Mouse (Mus musculus): ENCODE results near the gene Grrp1. TPM values are rescaled to one million over a fixed set of nuclear protein-coding genes. Genes with fewer than 3 reads are reported as not detected.

Gene Grrp1
- polyA plus RNA-seq, 1 experiment from 2014 or later: 12.8 TPM

DNA sequence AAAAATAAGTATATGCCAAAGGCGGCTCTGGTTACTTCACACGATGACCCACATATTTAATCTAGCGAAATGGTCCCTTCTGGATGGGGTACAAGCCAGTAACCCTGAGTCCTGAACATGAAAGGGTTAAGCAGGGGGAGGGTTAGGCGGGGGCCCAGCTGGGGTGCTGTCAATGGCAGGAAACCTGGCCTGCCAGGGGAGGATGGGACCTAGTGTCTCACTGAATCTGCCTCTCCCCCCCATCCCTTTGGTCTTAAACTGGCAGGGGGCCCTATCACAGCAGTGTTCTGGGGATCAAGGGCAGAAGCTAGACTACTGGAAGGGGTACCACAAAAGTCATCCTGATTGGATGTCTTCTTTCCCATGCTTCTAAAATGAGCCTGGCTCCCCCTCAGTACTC is 1.9 kb upstream of the Grrp1 start:
- peak overlapping the region; percentile 20; the same call in 1 of the 2 replicates for H3K4me2 ChIP-seq (replicated peaks; ENCODE audit: low read depth, low read length)
- ATAC-seq (ENCODE audit: low FRiP score, low TSS enrichment): no peak
- H3K4me1 ChIP-seq (ENCODE audit: insufficient read depth, low read length): peaks cover 49% of the 10 kb centered on the region

GRCm38 (mm10) chr4:134254835-134255234 is 929 bp upstream of the Grrp1 start:
- Histone ChIP-seq H3K9ac (replicated peaks; ENCODE audit: low read length) (no peak overlapping the region), H3K27me3 (ENCODE audit: insufficient read depth, low read length) (peaks cover 42% of the 10 kb centered on the region), H3K4me1 (ENCODE audit: insufficient read depth, low read length) (peaks cover 59% of the 10 kb centered on the region), H3K9me3 (ENCODE audit: low read length) (no peaks in the 10 kb centered on the region), H3K36me3 (ENCODE audit: insufficient read depth, low read length) (no peaks in the 10 kb centered on the region), H3K4me3 (ENCODE audit: low read length) (no peak overlapping the region), H3K4me2 (replicated peaks; ENCODE audit: low read depth, low read length) (no peak overlapping the region), H3K27ac (ENCODE audit: low read length) (no peak overlapping the region)
- ATAC-seq (ENCODE audit: low FRiP score, low TSS enrichment): no peak
- 57% methylated on average over 3 of the region's 3 CpGs for WGBS

More for the DNA sequence above, 1.9 kb upstream of the Grrp1 start:
- Histone ChIP-seq H3K36me3 (ENCODE audit: insufficient read depth, low read length) (no peaks in the 10 kb centered on the region), H3K27ac (ENCODE audit: low read length) (peak overlapping the region; percentile 75), H3K9me3 (ENCODE audit: low read length) (no peaks in the 10 kb centered on the region), H3K27me3 (ENCODE audit: insufficient read depth, low read length) (peaks cover 31% of the 10 kb centered on the region), H3K4me3 (ENCODE audit: low read length) (no peak overlapping the region), H3K9ac (replicated peaks; ENCODE audit: low read length) (no peak overlapping the region; the same call in 1 of the 2 replicates)
- 37% methylated on average over 4 of the region's 4 CpGs for WGBS

DNA sequence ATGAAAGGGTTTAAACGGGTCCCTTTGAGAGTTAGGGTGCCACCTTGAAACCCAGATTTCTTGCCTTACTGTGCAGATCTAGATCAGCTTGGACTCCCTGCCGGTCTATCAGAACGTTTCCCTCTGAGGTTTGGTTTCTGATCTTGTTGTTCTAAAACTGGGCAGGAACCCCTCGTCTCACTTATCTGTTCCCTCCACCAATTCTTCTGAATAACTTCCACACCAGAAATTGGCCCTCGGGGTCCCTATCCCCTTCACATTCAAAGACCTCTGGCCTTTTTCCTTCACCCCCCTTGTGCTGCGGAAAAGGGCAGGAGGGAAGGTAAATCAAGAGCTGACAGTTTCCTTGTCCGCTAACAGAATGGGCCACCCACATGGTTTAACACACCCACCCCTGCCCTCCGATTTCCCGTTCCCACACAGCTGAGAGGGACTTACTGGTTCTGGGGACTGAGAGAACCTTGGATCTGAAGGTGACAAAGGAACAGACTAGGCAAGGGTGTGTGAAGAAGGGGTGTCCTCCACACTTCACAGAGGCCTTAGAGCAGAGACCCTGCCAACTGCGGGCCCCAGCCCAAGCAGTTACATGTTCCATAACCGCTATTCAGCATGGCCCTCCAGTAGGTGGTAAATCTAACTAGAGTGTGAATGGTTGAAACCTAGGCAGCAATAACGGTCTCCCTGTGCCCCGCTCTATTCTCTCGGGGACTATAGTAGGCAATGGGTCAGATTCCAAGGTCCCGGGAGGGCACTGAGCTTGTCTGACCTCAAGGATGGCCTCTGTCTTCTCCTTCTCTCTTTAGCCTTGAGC is 790 bp downstream of the Grrp1 start:
- Histone ChIP-seq H3K4me2 (replicated peaks; ENCODE audit: low read depth, low read length) (peak overlapping the region; percentile 92), H3K27ac (ENCODE audit: low read length) (peak overlapping the region; percentile 67), H3K4me3 (ENCODE audit: low read length) (peak overlapping the region; percentile 52), H3K4me1 (ENCODE audit: insufficient read depth, low read length) (peaks cover 64% of the 10 kb centered on the region), H3K9me3 (ENCODE audit: low read length) (no peaks in the 10 kb centered on the region), H3K9ac (replicated peaks; ENCODE audit: low read length) (peak overlapping the region; percentile 53), H3K36me3 (ENCODE audit: insufficient read depth, low read length) (no peaks in the 10 kb centered on the region), H3K27me3 (ENCODE audit: insufficient read depth, low read length) (peaks cover 53% of the 10 kb centered on the region)
- 13% methylated on average over 15 of the region's 15 CpGs for WGBS
- no peak for ATAC-seq (ENCODE audit: low FRiP score, low TSS enrichment)

DNA sequence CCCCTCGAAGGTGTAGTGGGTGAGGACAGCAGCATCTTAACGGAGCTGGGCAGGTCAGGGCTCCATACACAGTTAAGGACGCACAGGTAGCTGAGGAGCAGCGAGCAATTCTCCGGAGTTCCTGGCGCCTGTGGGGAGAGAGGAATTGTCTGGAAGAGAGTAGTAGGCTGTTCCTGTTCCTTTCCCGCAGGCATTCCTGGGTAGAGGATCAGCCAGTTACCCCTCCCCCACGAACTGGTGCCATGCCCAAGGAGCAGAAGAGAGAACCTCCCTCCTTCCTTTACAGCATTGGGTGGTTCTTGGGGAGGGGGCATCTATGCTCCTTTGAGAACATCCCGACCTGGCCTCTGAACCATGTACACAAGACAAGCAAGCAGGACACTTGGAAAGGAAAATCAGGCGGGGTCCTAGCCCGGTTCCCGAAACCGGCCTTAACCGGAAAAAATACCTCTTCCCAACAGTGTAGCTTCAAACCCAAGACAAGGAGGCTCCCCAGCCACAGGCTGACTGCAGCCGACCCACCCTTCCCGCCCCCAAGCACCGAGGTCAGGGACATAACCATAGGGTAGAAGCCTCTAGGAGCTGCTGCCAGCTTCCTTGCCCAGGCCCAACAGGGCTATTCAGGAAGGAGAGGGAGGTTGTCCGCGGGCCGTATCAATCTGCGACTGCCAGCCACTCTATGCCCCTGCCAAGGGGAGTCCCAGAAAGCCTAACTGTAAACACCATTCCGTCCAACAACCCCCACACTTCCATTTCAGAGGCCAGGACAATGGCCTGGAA is 1.6 kb downstream of the Grrp1 start:
- peaks cover 61% of the 10 kb centered on the region for H3K27me3 ChIP-seq (ENCODE audit: insufficient read depth, low read length)
- 14% methylated on average over 22 of the region's 22 CpGs for WGBS
- ATAC-seq (ENCODE audit: low FRiP score, low TSS enrichment): no peak

DNA sequence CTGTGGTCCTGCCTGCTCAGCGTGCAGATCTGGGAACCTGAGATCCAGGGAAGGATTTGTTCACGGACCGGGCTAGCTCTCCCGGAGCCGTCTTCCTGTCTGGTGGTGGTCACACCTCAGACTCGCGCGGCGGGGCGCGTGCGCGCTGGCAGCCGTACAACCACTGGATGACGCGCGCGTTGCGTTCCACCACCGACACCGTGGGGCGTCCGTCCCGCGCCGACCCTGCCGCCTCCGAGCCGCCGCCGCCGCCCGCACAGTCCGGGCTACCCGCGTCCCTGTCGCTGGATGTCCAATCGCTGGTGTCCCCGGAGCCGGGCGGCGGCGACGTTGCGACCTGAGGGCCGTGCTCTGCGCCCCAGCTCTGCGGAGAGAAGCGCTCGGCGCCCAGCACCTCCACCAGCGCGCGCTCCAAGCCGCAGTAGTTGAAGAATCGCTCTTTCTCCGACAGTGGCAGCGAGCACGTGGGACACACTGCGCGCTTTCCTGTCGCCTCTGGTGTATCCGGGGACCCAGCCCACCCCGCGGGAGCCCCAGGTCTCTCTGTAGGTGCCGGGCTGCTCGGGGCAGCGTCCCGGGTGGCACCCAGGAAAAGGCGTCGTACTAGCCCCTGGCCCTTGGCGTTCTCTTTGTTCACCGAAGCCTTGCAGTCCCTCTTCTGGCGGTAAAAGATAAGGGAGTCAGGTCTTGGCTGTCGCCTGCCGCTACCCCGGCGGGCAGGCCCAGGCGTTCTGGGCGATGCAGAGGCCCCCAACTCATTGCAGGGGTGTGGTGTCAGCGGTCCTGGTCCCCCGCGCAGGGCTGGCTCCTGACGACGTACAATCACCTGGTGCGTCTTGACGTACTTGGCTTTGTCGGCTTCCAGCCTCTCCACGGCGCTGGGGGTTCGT is 2.4 kb downstream of the Grrp1 start:
- under 1% methylated on average over 90 of the region's 91 CpGs for whole genome bisulfite sequencing

More for the DNA sequence above, 1.6 kb downstream of the Grrp1 start:
- Histone ChIP-seq H3K4me2 (replicated peaks; ENCODE audit: low read depth, low read length) (peak overlapping the region; percentile 92), H3K4me3 (ENCODE audit: low read length) (peak overlapping the region; percentile 52), H3K36me3 (ENCODE audit: insufficient read depth, low read length) (no peaks in the 10 kb centered on the region), H3K9me3 (ENCODE audit: low read length) (no peaks in the 10 kb centered on the region), H3K27ac (ENCODE audit: low read length) (peak overlapping the region; percentile 36), H3K4me1 (ENCODE audit: insufficient read depth, low read length) (peaks cover 62% of the 10 kb centered on the region), H3K9ac (replicated peaks; ENCODE audit: low read length) (peak overlapping the region; percentile 66)

DNA sequence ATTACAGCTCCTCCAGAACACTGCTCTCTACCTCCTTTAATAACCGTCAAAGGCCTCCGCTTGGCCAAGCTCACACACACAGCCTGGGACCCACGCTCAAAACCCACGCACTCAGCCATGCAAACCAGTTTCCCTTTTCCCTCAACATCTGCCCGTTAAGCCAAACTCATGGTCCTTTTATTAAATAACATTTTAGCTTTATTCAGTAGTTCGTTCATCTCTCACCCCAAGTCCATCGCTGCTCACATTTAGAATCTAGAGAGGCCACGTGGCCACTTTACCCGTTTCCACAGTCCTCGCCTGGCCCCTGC is 3.0 kb downstream of the Grrp1 start:
- Histone ChIP-seq H3K4me3 (ENCODE audit: low read length) (peak overlapping the region; percentile 52), H3K9me3 (ENCODE audit: low read length) (no peaks in the 10 kb centered on the region), H3K27ac (ENCODE audit: low read length) (no peak overlapping the region), H3K4me1 (ENCODE audit: insufficient read depth, low read length) (peaks cover 56% of the 10 kb centered on the region), H3K9ac (replicated peaks; ENCODE audit: low read length) (peak overlapping the region; percentile 66), H3K27me3 (ENCODE audit: insufficient read depth, low read length) (peaks cover 65% of the 10 kb centered on the region), H3K4me2 (replicated peaks; ENCODE audit: low read depth, low read length) (peak overlapping the region; percentile 92), H3K36me3 (ENCODE audit: insufficient read depth, low read length) (no peaks in the 10 kb centered on the region)
- no peak for ATAC-seq (ENCODE audit: low FRiP score, low TSS enrichment)
- 13% methylated on average over 10 of the region's 10 CpGs for WGBS

More for the DNA sequence above, 2.4 kb downstream of the Grrp1 start:
- Histone ChIP-seq H3K9me3 (ENCODE audit: low read length) (no peaks in the 10 kb centered on the region), H3K27me3 (ENCODE audit: insufficient read depth, low read length) (peaks cover 65% of the 10 kb centered on the region), H3K4me2 (replicated peaks; ENCODE audit: low read depth, low read length) (peak overlapping the region; percentile 92), H3K9ac (replicated peaks; ENCODE audit: low read length) (peak overlapping the region; percentile 66), H3K4me1 (ENCODE audit: insufficient read depth, low read length) (peaks cover 55% of the 10 kb centered on the region), H3K27ac (ENCODE audit: low read length) (no peak overlapping the region), H3K36me3 (ENCODE audit: insufficient read depth, low read length) (no peaks in the 10 kb centered on the region), H3K4me3 (ENCODE audit: low read length) (peak overlapping the region; percentile 52)
- ATAC-seq (ENCODE audit: low FRiP score, low TSS enrichment): no peak

DNA sequence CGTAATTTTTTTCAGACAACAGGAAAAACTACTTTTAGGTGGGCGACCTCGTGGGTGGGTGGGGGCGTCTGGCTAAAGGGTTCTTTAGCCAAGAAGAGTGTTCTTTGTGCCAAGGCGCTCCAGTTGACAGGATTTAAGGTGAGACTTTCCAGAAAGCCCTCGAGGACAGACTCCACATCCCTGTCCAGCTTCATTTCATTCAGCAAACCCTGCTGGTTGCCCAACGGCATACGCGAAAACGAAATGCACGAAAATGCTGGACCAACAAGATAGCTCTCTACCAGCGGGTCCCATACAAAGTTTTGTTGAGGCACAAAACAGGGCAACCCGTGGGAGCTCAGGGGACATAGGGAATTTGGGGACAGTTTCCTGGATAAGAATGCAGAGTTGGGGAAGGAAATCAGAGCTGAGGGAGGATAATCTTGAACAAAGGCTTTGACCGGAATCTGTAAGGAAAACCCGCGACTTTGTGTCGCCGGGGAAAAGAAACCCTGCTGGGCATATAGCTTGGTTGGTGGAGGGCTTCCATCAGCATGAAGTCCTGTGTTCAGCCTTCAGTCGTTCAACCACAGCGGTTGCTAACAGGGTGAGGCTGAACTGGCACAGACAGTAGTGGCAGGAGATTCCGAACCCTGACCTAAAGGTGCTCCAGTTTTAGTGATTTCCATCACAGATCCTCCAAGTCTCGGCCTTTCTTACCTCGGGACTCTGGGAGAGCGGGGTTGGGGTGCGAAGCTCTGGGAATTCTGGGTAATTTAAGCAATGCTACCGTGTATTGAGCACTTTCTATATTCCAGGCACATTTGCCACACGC is 3.6 kb downstream of the Grrp1 start:
- H3K27me3 ChIP-seq (ENCODE audit: insufficient read depth, low read length): peaks cover 65% of the 10 kb centered on the region
- H3K4me3 ChIP-seq (ENCODE audit: low read length): peak overlapping the region; percentile 52
- no peak for ATAC-seq (ENCODE audit: low FRiP score, low TSS enrichment)
- H3K27ac ChIP-seq (ENCODE audit: low read length): no peak overlapping the region
- no peaks in the 10 kb centered on the region for H3K36me3 ChIP-seq (ENCODE audit: insufficient read depth, low read length)
- no peaks in the 10 kb centered on the region for H3K9me3 ChIP-seq (ENCODE audit: low read length)
- H3K9ac ChIP-seq (replicated peaks; ENCODE audit: low read length): peak overlapping the region; percentile 58; the same call in 1 of the 2 replicates
- H3K4me2 ChIP-seq (replicated peaks; ENCODE audit: low read depth, low read length): peak overlapping the region; percentile 92
- WGBS: 11% methylated on average over 27 of the region's 27 CpGs
- H3K4me1 ChIP-seq (ENCODE audit: insufficient read depth, low read length): peaks cover 55% of the 10 kb centered on the region

GRCm38 (mm10) chr4:134249651-134250050 is 4.3 kb downstream of the Grrp1 start:
- Histone ChIP-seq H3K4me3 (ENCODE audit: low read length) (peak overlapping the region; percentile 52), H3K4me1 (ENCODE audit: insufficient read depth, low read length) (peaks cover 58% of the 10 kb centered on the region), H3K36me3 (ENCODE audit: insufficient read depth, low read length) (no peaks in the 10 kb centered on the region), H3K9me3 (ENCODE audit: low read length) (no peaks in the 10 kb centered on the region), H3K4me2 (replicated peaks; ENCODE audit: low read depth, low read length) (peak overlapping the region; percentile 92), H3K27ac (ENCODE audit: low read length) (no peak overlapping the region), H3K9ac (replicated peaks; ENCODE audit: low read length) (peak overlapping the region; percentile 58), H3K27me3 (ENCODE audit: insufficient read depth, low read length) (peaks cover 65% of the 10 kb centered on the region)
- WGBS: under 1% methylated on average over 30 of the region's 30 CpGs
- ATAC-seq (ENCODE audit: low FRiP score, low TSS enrichment): peak; percentile 21
